Mouse (Mus musculus): ENCODE results near the gene Pcolce. TPM values are rescaled to one million over a fixed set of nuclear protein-coding genes. Genes with fewer than 3 reads are reported as not detected.
A peak's percentile ranks its signal among the peaks of the same experiment; 100 is the strongest.

Gene Pcolce
- 100 to 1,000 TPM; 347 to 368 TPM for total RNA-seq (2021)
- long read RNA-seq, experiment 1, transcript Pcolce-201 (9 exons, 1,626 nt), result major isoform, 330 of 450 reads
- long read RNA-seq, experiment 1, transcript Pcolce-209 (2 exons, 555 nt), result minor isoform, 12 of 450 reads
- long read RNA-seq, experiment 1, partial matches to known transcripts, result 97 of 450 reads
- long read RNA-seq, experiment 1, other reads (novel, unspliced or antisense), result 9 of 450 reads
- long read RNA-seq, experiment 2, transcript Pcolce-201 (9 exons, 1,626 nt), result major isoform, 276 of 367 reads
- long read RNA-seq, experiment 2, partial matches to known transcripts, result 81 of 367 reads
- long read RNA-seq, experiment 2, other reads (novel, unspliced or antisense), result 4 of 367 reads

- peak; percentile 74 for DNase-seq
These were observed at the start of gene Pcolce for GRCm38 (mm10) chr5:137613550-137613949. Pcolce (minus strand) TSS chr5:137613784.

- no peak for DNase-seq
These were observed 49.5 kb upstream of the Pcolce start for GRCm38 (mm10) chr5:137663057-137663456.

- DNase-seq, result peak; percentile 74
These were observed 46.6 kb upstream of the Pcolce start for GRCm38 (mm10) chr5:137660064-137660688.

- peak; percentile 82 for DNase-seq
These were observed 43.4 kb upstream of the Pcolce start for GRCm38 (mm10) chr5:137656977-137657376.

GRCm38 (mm10) chr5:137654746-137655145, 41.2 kb upstream of the Pcolce start:
- no peak for DNase-seq

GRCm38 (mm10) chr5:137653366-137653765, 39.8 kb upstream of the Pcolce start:
- DNase-seq, result no peak

GRCm38 (mm10) chr5:137652474-137652873, 38.9 kb upstream of the Pcolce start:
- DNase-seq, result peak; percentile 83

GRCm38 (mm10) chr5:137649669-137650571, 36.3 kb upstream of the Pcolce start:
- peak; percentile 48 for DNase-seq

- DNase-seq, result no peak
These were observed 35.7 kb upstream of the Pcolce start for GRCm38 (mm10) chr5:137649251-137649650.

GRCm38 (mm10) chr5:137647827-137648601, 34.4 kb upstream of the Pcolce start:
- no peak for DNase-seq

- peak; percentile 63 for DNase-seq
These were observed 32.1 kb upstream of the Pcolce start, which contains the start of gene Irs3 for GRCm38 (mm10) chr5:137645652-137646091. Irs3 (minus strand) TSS chr5:137645714.

- peak; percentile 50 for DNase-seq
These were observed 31.6 kb upstream of the Pcolce start for GRCm38 (mm10) chr5:137645091-137645651.

- DNase-seq, result peak; percentile 67
These were observed 30.9 kb upstream of the Pcolce start for GRCm38 (mm10) chr5:137644484-137644883.

GRCm38 (mm10) chr5:137642886-137643285, 29.3 kb upstream of the Pcolce start:
- no peak for DNase-seq

GRCm38 (mm10) chr5:137641054-137641453, 27.5 kb upstream of the Pcolce start, which contains the start of gene Sap25:
Sap25 (plus strand) TSS chr5:137641334.
- peak; percentile 58 for DNase-seq

GRCm38 (mm10) chr5:137639472-137639871, 25.9 kb upstream of the Pcolce start:
- DNase-seq, result no peak

- no peak for DNase-seq
These were observed 20.0 kb upstream of the Pcolce start for GRCm38 (mm10) chr5:137633397-137634084.

GRCm38 (mm10) chr5:137631591-137631990, 18.0 kb upstream of the Pcolce start:
- DNase-seq, result no peak

- DNase-seq, result no peak
These were observed 17.6 kb upstream of the Pcolce start for GRCm38 (mm10) chr5:137631171-137631570.

- no peak for DNase-seq
These were observed 17.0 kb upstream of the Pcolce start for GRCm38 (mm10) chr5:137630602-137631001.

All from adrenal gland, postnatal 10 days (tissue).